Mouse (Mus musculus): ENCODE measurements at regions not wholly inside any gene's neighbourhood (a gene's known extent, or its start where the extent isn't known, plus 50 kb on each side); places are given as distances from the start of the nearest gene placed in this dataset.

DNA sequence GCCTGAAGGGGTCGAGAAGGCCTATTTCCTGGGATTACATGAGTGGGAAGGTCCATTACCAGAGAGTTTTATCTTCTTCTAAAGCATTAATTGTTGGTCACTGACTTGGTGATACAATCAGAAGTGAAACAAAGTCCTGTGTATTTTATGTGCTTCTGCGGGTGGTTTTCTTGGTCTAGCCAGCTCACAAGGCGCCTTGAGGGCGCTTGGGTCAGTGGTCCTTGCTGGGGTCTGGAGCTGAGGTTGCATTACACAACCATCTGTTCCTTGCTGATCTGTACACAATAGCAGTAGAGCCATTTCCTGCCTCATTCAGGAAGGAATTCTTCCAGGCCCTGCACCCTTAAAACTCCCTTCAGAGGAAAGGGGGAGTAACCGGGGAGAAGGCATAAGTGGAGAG lies 116.9 kb upstream of the Neo1 start:
- no peak for DNase-seq

- no peak for DNase-seq
Observed at GRCm38 (mm10) chr9:59144256-59144800, 108.1 kb upstream of the Neo1 start.

DNA sequence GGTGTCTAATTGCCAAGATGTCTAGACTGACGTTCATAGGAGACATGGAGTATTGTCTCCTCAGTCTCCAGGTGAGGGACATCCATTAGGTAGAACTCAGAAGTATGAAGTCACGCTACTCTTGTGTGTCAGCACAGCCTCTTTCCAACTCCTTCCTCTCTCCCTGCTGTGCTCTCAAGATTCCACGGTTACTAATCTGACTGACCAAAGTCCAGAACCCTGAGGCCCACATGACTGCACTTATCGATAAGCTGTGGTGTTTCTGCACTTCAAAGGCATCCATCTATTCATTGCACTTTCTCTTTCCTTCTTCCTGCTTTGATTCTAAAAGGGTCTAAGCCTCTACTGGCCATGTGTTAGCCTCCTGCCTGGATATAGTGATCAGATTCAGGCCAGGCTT lies 107.4 kb upstream of the Neo1 start:
- no peak for DNase-seq

GRCm38 (mm10) chr9:59134171-59135041 lies 98.2 kb upstream of the Neo1 start:
- DNase-seq: no peak

- no peak for DNase-seq
Observed at GRCm38 (mm10) chr9:59129699-59130340, 93.6 kb upstream of the Neo1 start.

- no peak for DNase-seq
Observed at GRCm38 (mm10) chr9:59129252-59129651, 93.0 kb upstream of the Neo1 start.

- no peak for DNase-seq
Observed at GRCm38 (mm10) chr9:59128023-59128422, 91.8 kb upstream of the Neo1 start.

GRCm38 (mm10) chr9:59125886-59126285 lies 89.6 kb upstream of the Neo1 start:
- no peak for DNase-seq

GRCm38 (mm10) chr9:59116561-59116960 lies 80.3 kb upstream of the Neo1 start:
- no peak for DNase-seq

DNA sequence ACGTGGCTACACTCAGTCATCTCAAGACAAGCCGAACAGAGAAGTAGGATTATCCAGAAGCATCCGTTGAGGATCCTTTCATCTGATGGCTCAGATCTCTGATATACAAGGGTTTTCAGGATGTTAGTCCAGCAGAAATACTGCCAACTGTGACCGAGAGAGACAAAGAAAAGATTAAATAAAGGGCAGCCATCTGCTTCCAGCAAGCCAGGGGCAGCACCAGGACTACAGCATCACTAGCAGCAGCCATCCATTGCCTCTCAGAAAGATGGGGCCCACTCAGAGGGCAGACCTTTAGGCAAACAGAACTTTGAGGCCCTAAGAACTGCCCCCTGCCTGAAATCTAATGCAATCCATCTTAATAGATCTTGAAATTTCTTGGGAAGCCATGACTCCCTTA lies 77.6 kb upstream of the Neo1 start:
- DNase-seq: no peak

- DNase-seq: no peak
Observed at GRCm38 (mm10) chr9:59099738-59100137, 63.5 kb upstream of the Neo1 start.

DNA sequence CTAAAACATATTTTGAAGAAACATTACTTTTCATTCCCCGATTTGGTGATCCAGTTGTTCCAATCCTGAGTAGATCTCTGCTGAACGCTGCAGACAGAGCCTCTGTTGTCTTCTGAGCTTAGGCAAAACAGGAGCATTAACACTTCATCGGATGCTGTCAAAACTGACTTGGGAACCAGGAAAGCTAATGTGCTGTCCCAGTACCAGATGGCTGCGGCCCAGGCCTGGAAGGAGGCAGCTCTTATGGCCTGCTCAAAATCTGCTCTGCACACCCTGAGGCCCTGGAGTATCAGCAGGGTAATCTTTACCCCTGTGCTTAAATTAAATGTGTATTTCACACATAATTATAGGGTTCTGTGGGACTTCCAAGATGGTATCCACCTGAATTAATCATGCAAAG lies 61.3 kb upstream of the Neo1 start:
- no peak for DNase-seq

DNA sequence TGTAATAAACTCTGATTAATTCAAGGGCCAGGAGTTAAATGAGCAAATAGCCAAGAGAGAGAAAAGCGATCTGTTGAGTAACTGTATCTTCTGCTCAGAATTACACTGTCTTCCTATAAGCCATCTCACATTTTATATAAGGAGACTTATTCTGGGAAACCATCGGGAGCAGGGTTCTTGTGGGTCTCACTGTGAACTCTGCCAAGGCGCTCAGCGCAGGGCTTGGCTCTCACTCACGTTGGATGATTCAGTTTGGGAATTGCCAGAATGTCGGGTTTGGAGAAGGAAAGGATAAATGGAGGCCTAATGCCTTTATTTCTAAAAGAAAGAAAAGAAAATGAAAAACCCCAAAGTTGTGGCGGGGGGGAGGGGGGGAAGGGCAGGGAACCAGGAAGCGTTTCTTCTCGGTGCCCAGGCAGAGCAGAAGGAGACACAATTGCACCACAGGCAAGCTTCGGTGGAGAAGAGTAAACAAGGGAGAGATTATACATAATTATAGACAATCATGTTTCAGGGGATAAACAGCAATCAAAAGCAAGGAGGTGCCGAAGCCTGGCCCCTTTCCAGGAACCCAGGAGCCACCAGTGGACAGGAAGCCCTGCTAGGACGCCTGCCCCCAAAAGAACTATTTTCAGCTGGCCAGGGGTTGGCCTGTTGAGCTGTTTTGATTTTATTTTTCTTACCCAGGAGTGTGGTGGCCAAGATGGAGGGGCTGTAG lies 60.5 kb upstream of the Neo1 start:
- no peak for DNase-seq

DNA sequence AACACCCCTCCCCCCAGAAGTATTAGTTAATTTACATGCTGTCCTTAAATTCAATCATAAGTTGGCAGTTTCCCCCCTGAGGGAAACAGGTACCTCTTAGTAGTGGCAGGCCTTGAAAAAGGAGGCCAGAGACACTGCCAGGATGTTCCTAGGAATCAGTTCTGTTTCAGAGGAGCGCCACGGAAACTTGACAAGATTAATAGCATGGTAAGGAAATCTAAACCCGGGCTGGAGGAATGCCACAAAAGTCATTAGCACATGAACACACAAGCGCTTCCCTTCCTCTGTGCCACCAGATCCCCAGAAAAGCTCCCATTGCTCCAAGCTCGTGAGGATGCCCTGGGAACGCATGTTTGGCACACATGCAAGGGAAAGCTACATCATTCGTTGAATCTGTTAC lies 59.4 kb upstream of the Neo1 start:
- no peak for DNase-seq

- no peak for DNase-seq
Observed at GRCm38 (mm10) chr9:59094106-59094505, 57.9 kb upstream of the Neo1 start.

DNA sequence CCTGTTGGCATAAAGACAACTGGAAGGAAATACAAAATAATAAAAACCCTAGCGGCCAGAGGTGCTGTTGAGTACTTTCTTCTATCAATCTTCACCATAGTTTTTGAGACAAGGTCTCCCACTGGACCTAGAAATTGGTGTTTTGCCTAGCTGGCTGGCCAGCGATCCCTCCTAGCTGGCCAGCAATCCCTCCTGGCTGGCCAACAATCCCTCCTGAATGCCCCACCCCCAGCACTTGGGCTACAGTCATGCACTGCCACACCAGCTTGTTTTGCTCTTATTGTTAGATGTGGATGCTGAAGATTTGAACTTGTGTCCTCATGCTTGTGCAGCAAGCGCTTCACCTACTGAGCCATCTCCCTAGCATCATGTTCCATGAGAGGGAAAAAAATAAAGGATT lies 54.9 kb upstream of the Neo1 start:
- DNase-seq: no peak

DNA sequence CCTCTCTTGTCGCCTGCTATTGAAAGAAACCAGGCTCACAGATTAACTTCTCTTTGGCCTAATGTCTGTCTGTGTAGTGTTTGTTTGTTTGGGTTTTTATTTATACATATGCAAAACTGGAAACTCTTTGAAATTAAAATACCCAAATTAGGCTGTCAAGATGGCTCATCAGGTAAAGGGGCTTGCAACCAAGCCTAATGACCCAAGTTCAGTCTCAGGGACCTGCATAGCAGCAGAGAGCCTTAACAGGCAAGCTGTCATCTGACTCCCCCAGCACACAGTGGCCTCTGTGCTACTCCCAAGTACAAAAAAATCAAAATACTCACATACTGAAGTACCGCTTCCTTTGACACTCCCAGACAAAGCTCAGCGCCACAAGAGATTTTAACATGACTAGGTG lies 51.5 kb upstream of the Neo1 start:
- no peak for DNase-seq

GRCm38 (mm10) chr9:59087112-59087511 lies 50.9 kb upstream of the Neo1 start:
- DNase-seq: no peak

DNA sequence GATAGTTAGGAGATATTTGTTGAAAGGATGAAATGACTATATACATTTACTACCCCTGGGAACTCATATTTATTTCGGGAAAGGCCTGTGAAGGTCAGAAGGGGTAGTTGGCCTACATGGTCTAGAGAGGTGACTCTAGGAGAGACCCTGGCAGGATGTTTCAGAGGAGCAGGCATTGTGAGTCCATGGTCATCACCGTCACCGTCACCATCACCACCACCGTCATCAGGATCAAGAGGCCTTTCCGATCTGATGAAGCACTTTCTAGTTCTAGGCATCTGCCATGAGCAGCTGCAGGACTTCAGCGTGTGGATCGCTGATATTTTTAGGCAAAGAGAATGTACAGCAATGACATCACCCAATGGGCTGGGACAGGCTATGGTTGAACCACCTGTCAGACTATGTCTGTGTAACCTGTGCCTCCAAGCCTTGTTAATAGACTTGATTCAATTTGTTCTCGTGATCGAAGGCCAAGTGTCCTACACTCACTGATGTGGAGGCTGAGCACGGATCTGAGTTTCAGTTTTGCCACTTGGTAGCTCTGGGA lies 50.4 kb upstream of the Neo1 start:
- DNase-seq: no peak

Measured in cerebellum, adult 11 months (tissue).